Mouse (Mus musculus) regulatory T cell (primary cell): Measurements from ENCODE around the gene Pdcd10.

Experiments used
- in situ Hi-C: fragments of 300-600 bp; cut with MboI, MseI; formaldehyde crosslinking; loops from one replicate; pipeline ENCODE4 v1.15.1; 2025; ENCODE audit warnings: high pct_unique_total_duplicates

Pdcd10 gene

DNA sequence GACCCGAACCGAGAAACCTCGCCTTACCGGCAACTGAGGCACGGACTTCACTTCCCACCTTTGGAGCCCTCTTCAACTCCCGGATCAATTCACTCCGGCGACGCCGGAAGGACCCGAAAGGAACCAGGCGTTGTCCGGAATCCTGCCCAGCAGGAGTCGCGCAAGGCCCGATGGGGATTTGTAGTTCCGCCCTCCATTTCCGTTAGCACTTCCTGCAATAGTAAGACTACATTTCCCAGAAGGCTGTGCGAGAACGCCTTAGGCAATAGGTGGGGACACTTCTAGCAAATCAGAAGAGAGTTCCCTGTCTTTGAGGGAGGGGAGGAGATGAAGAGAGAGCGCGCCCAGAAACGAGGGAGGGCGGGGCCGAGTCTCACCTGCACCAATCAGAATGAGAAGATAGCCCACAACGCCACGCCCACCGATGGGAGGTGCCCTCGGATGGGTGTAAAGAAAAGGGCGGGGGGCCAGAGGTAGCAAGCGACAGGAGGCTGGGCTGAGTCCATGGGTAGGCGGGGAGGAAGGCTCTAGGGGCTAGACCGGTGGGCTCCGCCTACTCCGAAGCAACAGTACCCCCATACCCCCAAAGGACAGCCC, at the start of gene Pdcd10:
Pdcd10 (minus strand) TSS at position 162 of the 597 bp plus-strand sequence.
- in situ Hi-C loops, result no loop called here

- in situ Hi-C loops, result no loop called here
These were observed 28.2 kb upstream of the Pdcd10 start for GRCm38 (mm10) chr3:75584898-75585297.

GRCm38 (mm10) chr3:75583293-75583692, 26.6 kb upstream of the Pdcd10 start:
- in situ Hi-C loops, result no loop called here

DNA sequence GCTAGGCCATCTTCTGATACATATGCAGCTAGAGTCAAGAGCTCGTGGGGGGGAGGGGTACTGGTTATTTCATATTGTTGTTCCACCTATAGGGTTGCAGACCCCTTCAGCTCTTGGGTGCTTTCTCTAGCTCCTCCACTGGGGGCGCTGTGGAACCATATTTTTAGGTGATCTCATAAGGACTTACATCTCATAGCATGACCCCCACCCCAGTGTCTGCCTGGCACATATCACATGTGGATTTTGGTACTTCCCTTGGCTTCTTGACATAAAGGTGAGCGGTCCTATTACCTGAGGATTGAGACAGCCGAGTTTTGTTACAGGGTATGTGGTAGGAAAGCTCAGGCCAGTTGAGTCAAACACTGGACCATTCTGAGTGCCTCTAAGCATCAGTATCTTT, 22.7 kb upstream of the Pdcd10 start:
- in situ Hi-C loops, result no loop called here

- in situ Hi-C loops, result no loop called here
These were observed 18.9 kb upstream of the Pdcd10 start for GRCm38 (mm10) chr3:75575582-75575981.

GRCm38 (mm10) chr3:75574074-75574473, 17.4 kb upstream of the Pdcd10 start:
- in situ Hi-C loops, result no loop called here

DNA sequence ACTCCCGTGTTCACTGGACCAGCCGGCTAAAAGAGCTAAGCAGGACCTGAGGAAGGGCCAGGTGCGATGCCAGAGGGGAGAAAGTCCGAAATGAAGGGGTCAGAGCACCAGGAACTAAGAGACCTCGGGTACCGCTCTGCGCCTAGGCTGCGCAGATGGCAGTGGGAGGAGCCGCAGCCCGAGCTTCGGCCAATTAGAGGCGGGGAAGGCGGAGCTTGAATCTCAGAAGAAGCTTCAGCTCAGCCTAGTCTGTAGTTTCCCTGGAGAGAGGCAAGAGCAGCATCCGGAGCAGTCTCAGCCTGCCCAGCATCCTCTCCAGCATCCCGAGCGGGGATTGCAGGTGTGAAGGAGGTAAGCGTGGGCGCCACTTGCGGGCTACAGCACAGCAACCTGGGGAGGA, 636 bp upstream of the Pdcd10 start, which contains the start of gene Serpini1:
Serpini1 (plus strand) TSS at position 256 of the 400 bp plus-strand sequence.
- in situ Hi-C loops, result no loop called here

DNA sequence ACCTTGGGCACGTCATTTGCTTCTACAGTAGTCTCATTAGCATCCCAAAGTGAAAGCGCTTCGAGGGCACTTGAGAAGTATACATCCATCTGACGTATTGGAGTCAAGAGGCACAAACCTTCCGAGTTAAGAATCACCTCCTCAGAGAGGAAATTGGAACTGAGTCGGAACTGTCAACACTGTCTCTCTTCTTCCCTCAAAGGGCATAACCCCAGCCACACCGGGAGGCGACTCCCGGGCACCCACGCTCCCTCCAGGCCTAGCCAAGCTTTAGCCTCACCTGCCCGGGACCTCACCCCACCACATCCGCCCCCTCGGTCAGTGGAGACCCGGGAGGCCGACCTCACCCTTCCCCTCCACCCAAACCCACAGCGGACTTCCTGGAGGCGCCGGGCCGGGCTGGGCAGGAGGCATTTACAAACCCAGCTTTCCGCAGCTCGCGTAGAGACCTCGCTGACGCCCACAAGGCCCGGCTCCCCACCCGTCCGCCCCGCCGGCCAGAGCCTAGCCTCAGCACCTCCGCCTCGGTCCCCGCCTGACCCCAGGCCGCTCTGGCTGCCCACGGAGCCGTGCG, 448 bp downstream of the Pdcd10 start:
- in situ Hi-C loops, result no loop called here

GRCm38 (mm10) chr3:75551248-75551647, 5.4 kb downstream of the Pdcd10 start:
- in situ Hi-C loops, result no loop called here

- in situ Hi-C loops, result no loop called here
These were observed 12.4 kb downstream of the Pdcd10 start for GRCm38 (mm10) chr3:75544287-75544686.

- in situ Hi-C loops, result no loop called here
These were observed 13.8 kb downstream of the Pdcd10 start for GRCm38 (mm10) chr3:75542852-75543251.

GRCm38 (mm10) chr3:75541259-75541658, 15.4 kb downstream of the Pdcd10 start:
- in situ Hi-C loops, result no loop called here

DNA sequence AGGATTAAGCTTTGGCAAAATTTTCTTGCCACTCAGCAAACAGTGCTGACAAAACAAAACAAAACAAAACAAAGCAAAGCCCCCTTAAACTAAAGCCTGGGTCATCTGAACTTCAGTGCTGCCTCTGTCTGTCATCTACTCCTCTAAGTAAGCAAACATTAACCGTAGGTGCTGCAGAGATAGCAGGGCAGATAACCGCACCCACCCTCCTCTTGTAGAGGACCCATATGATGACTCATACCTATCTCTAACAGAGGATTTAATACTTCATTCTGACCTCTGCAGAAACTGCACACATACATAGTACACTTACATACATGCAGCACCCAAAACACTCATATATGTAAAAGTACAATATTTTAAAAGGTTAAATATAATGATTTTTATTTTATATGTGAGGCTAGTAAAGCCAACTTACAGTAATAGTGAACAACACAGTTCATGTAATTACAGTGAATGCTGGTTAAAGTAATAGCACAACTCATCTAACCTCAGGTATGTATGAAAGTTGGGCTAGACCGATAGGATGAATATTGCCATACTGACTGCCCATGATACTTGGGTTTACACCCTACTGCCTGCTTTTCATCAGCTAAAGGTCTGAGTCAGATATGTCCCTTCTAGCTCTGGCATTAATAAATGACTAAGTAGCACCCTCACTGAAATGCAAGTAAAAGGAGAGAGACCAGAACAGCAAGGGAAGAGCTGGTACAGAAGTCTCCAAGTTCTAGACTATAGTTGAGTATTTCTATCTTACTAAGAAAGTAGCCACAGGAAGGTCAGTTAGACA, 22.4 kb downstream of the Pdcd10 start:
- in situ Hi-C loops, result no loop called here

DNA sequence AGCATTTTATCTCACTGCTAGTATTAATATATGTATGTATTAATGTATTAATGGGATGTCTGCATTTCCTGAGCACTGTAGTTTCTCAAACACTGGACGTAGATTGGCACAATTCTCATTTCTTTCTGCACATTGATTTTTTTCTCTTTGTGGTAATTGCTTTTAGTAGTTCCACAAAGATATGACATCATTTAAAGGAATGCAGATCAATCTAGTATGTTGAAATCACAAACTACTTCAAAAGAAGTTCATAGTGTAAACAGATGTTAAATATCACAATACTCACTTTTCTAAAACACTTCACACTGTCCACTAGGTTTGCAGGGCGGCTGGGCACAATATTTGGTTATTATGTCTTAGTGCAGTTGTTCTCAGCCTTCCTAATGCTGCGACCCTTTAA, 25.6 kb downstream of the Pdcd10 start:
- in situ Hi-C loops, result no loop called here

- in situ Hi-C loops, result loop anchor here (25.0 kb wide), 1 partner anchor 310 kb away; no protein-coding TSS in a partner anchor
These were observed 34.1 kb downstream of the Pdcd10 start for GRCm38 (mm10) chr3:75522527-75522926.

DNA sequence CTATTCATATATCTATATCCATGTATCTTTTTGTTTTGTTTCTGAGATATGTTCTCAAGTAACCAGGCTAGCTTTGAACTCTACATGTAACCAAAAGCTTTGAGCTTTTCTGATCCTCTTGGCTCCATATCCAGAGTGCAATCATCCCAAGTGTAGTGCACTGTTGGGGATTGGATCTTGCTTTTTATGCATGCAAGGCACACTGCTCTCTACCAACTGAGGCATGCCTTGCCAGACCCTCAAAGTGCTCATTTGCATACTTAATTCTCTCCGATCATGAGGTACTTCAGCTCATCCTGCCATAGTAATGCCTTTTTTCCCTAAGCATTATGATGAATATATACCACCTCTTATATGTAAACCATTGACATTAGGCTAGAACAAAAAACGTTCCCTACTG, 35.3 kb downstream of the Pdcd10 start:
- in situ Hi-C loops, result loop anchor here (25.0 kb wide), 1 partner anchor 309 kb away; no protein-coding TSS in a partner anchor

GRCm38 (mm10) chr3:75517631-75518250, 38.9 kb downstream of the Pdcd10 start:
- in situ Hi-C loops, result loop anchor here (25.0 kb wide), 1 partner anchor 305 kb away; no protein-coding TSS in a partner anchor

GRCm38 (mm10) chr3:75498961-75499960, 57.4 kb downstream of the Pdcd10 start:
- in situ Hi-C loops, result no loop called here

- in situ Hi-C loops, result no loop called here
These were observed 63.7 kb downstream of the Pdcd10 start for GRCm38 (mm10) chr3:75492913-75493312.

GRCm38 (mm10) chr3:75482056-75482455, 74.6 kb downstream of the Pdcd10 start, which contains the start of gene Wdr49:
TSS of gene Wdr49 (minus strand) at chr3:75482156.
- in situ Hi-C loops, result no loop called here

- in situ Hi-C loops, result no loop called here
These were observed 81.5 kb downstream of the Pdcd10 start for GRCm38 (mm10) chr3:75475106-75475505.
